ENCODE assay signal across 9 mouse cellular contexts in genomic region chr1:172532551-172532950, GRCm38 (mm10). TPM values are rescaled to one million over a fixed set of nuclear protein-coding genes. Genes with fewer than 3 reads are reported as not detected.
DNase-seq lines count a peak whose midpoint lies in the region; ATAC-seq lines count a peak whose summit lies in the region.
"Had no signal": no experiment of that assay in that cellular context is flagged by ENCODE, and none has a peak within 500 bp of the region (broad histone marks: within the 10 kb centered on the region; RNA-seq: fewer than 3 reads in every experiment).

No protein-coding gene starts in this region.

- H3K9ac ChIP-seq in forebrain, embryonic 16.5 days (replicated peaks; ENCODE audit: low read depth, low read length) = no peak overlapping the region
- peak overlapping the region; percentile 36; the same call in 1 of the 2 replicates for H3K9ac ChIP-seq in midbrain, embryonic 16.5 days (ENCODE audit: low read depth, low read length)
- H3K9ac ChIP-seq: liver, embryonic 15.5 days had no signal

- no peaks in the 10 kb centered on the region for H3K27me3 ChIP-seq in forebrain, embryonic 16.5 days (replicated peaks; ENCODE audit: control insufficient read depth, insufficient read depth, low read length)
- no peaks in the 10 kb centered on the region for H3K27me3 ChIP-seq in midbrain, embryonic 16.5 days (ENCODE audit: control insufficient read depth, insufficient read depth, low read depth, low read length)

- ATAC-seq in forebrain, embryonic 16.5 days = peak; percentile 43
- peak; percentile 74 for ATAC-seq in midbrain, embryonic 16.5 days
- ATAC-seq in erythroblast, adult 5-6 weeks (replicated peaks; ENCODE audit: low FRiP score, poor library complexity, severe bottlenecking) = no peak
- ATAC-seq in erythroid progenitor cell, adult 5-6 weeks (replicated peaks; ENCODE audit: low FRiP score, poor library complexity, severe bottlenecking) = no peak

- H3K36me3 ChIP-seq in forebrain, embryonic 16.5 days (ENCODE audit: control insufficient read depth, insufficient read depth) = no peaks in the 10 kb centered on the region
- no peaks in the 10 kb centered on the region for H3K36me3 ChIP-seq in midbrain, embryonic 16.5 days (ENCODE audit: control insufficient read depth, insufficient read depth, low read length)
- H3K36me3 ChIP-seq: liver, embryonic 15.5 days had no signal

- no peaks in the 10 kb centered on the region; the same call in 1 of the 2 replicates for H3K9me3 ChIP-seq in forebrain, embryonic 16.5 days (ENCODE audit: control insufficient read depth, low read length)
- H3K9me3 ChIP-seq in midbrain, embryonic 16.5 days (replicated peaks; ENCODE audit: control insufficient read depth, low read length, poor library complexity, severe bottlenecking) = no peaks in the 10 kb centered on the region
- H3K9me3 ChIP-seq: liver, embryonic 15.5 days had no signal

- no peak overlapping the region for H3K27ac ChIP-seq in forebrain, embryonic 16.5 days (ENCODE audit: low read length)
- H3K27ac ChIP-seq in midbrain, embryonic 16.5 days (ENCODE audit: low read length) = 0 out of 2 replicates have a peak overlapping the region, but pooled peaks have one; percentile 23
- H3K27ac ChIP-seq: liver, embryonic 15.5 days had no signal

- H3K4me2 ChIP-seq in forebrain, embryonic 16.5 days (ENCODE audit: low read length) = peak overlapping the region; percentile 35
- H3K4me2 ChIP-seq in midbrain, embryonic 16.5 days (ENCODE audit: low read length) = peak overlapping the region; percentile 47
- H3K4me2 ChIP-seq: liver, embryonic 15.5 days had no signal

- H3K4me3 ChIP-seq in forebrain, embryonic 16.5 days (replicated peaks; ENCODE audit: low read length) = peak overlapping the region; percentile 10
- H3K4me3 ChIP-seq in midbrain, embryonic 16.5 days (ENCODE audit: low read depth, low read length) = peak overlapping the region; percentile 26
- H3K4me3 ChIP-seq: liver, embryonic 15.5 days had no signal

- peak; percentile 77 for DNase-seq in R1 (ENCODE audit: low read depth, low spot score)
- DNase-seq in cerebellum, adult 11 months = peak; percentile 67
- peak; percentile 71 to 79 for DNase-seq in kidney, postnatal 4 days
- DNase-seq in urinary bladder, postnatal 10 days (ENCODE audit: low spot score) = no peak

- 4% methylated on average over 13 of the region's 13 CpGs for WGBS in forebrain, embryonic 16.5 days
- 1% methylated on average over 13 of the region's 13 CpGs for WGBS in midbrain, embryonic 16.5 days

- H3K4me1 ChIP-seq in forebrain, embryonic 16.5 days (replicated peaks; ENCODE audit: control insufficient read depth, insufficient read depth, low read length) = 0 out of 2 replicates have a peak, but pooled peaks cover 5% of the 10 kb centered on the region
- H3K4me1 ChIP-seq in midbrain, embryonic 16.5 days (ENCODE audit: control insufficient read depth, insufficient read depth, low read length) = peaks cover 7% of the 10 kb centered on the region; the same call in 1 of the 2 replicates

RNA-seq across cellular contexts. Expression of gene Cfap45, which starts 11.9 kb away (rescaled TPM):
- 1.8 and 3.0 TPM in 2 replicates for polyA plus RNA-seq in forebrain, embryonic 16.5 days (2015; fragmentation: Nextera tagmentation; extraction: Ambion mirVana)
- 4.0 and 4.7 TPM in 2 replicates for polyA plus RNA-seq in midbrain, embryonic 16.5 days (2015; fragmentation: Nextera tagmentation; extraction: Ambion mirVana)
- not detected in 2 replicates for total RNA-seq in erythroblast, adult 5-6 weeks (2015; ENCODE audit: low replicate concordance)
- total RNA-seq in erythroblast, adult 5-6 weeks (2017; ENCODE audit: low replicate concordance) = 0.28 TPM in 1 of 2 replicates, not detected in the other
- total RNA-seq in erythroid progenitor cell, adult 5-6 weeks (2015; ENCODE audit: low replicate concordance) = not detected in 2 replicates
- total RNA-seq in erythroid progenitor cell, adult 5-6 weeks (2017; ENCODE audit: low replicate concordance) = not detected in 2 replicates

RNA-seq across cellular contexts. Expression of gene Vsig8, which starts 23.2 kb away (rescaled TPM):
- 0.14 TPM in 1 of 2 replicates, not detected in the other for polyA plus RNA-seq in forebrain, embryonic 16.5 days (2015; fragmentation: Nextera tagmentation; extraction: Ambion mirVana)
- polyA plus RNA-seq in midbrain, embryonic 16.5 days (2015; fragmentation: Nextera tagmentation; extraction: Ambion mirVana) = 0.72 and 1.3 TPM in 2 replicates
- not detected in 2 replicates for total RNA-seq in erythroblast, adult 5-6 weeks (2015; ENCODE audit: low replicate concordance)
- not detected in 2 replicates for total RNA-seq in erythroblast, adult 5-6 weeks (2017; ENCODE audit: low replicate concordance)
- total RNA-seq in erythroid progenitor cell, adult 5-6 weeks (2015; ENCODE audit: low replicate concordance) = not detected in 2 replicates
- total RNA-seq in erythroid progenitor cell, adult 5-6 weeks (2017; ENCODE audit: low replicate concordance) = not detected in 2 replicates
- polyA plus RNA-seq: liver, embryonic 15.5 days had no signal

RNA-seq across cellular contexts. Expression of gene Tagln2, which starts 32.7 kb away (rescaled TPM):
- polyA plus RNA-seq in forebrain, embryonic 16.5 days (2015; fragmentation: Nextera tagmentation; extraction: Ambion mirVana) = 53.4 and 56.8 TPM in 2 replicates
- polyA plus RNA-seq in midbrain, embryonic 16.5 days (2015; fragmentation: Nextera tagmentation; extraction: Ambion mirVana) = 47.3 and 53.0 TPM in 2 replicates
- 135 and 151 TPM in 2 replicates for total RNA-seq in erythroblast, adult 5-6 weeks (2015; ENCODE audit: low replicate concordance)
- 52.7 and 53.7 TPM in 2 replicates for total RNA-seq in erythroblast, adult 5-6 weeks (2017; ENCODE audit: low replicate concordance)
- 95.6 and 112 TPM in 2 replicates for total RNA-seq in erythroid progenitor cell, adult 5-6 weeks (2015; ENCODE audit: low replicate concordance)
- total RNA-seq in erythroid progenitor cell, adult 5-6 weeks (2017; ENCODE audit: low replicate concordance) = 21.1 and 56.0 TPM in 2 replicates

RNA-seq across cellular contexts. Expression of gene Igsf9, which starts 51.0 kb away (rescaled TPM):
- 60.9 and 89.9 TPM in 2 replicates for polyA plus RNA-seq in forebrain, embryonic 16.5 days (2015; fragmentation: Nextera tagmentation; extraction: Ambion mirVana)
- 73.0 and 74.4 TPM in 2 replicates for polyA plus RNA-seq in midbrain, embryonic 16.5 days (2015; fragmentation: Nextera tagmentation; extraction: Ambion mirVana)
- total RNA-seq in erythroblast, adult 5-6 weeks (2015; ENCODE audit: low replicate concordance) = not detected in 2 replicates
- total RNA-seq in erythroblast, adult 5-6 weeks (2017; ENCODE audit: low replicate concordance) = not detected in 2 replicates
- not detected in 2 replicates for total RNA-seq in erythroid progenitor cell, adult 5-6 weeks (2015; ENCODE audit: low replicate concordance)
- 2.4 TPM in 1 of 2 replicates, not detected in the other for total RNA-seq in erythroid progenitor cell, adult 5-6 weeks (2017; ENCODE audit: low replicate concordance)

RNA-seq across cellular contexts. Expression of gene Slamf9, which starts 57.4 kb away (rescaled TPM):
- not detected in 2 replicates for polyA plus RNA-seq in forebrain, embryonic 16.5 days (2015; fragmentation: Nextera tagmentation; extraction: Ambion mirVana)
- polyA plus RNA-seq in midbrain, embryonic 16.5 days (2015; fragmentation: Nextera tagmentation; extraction: Ambion mirVana) = 0.23 and 0.37 TPM in 2 replicates
- total RNA-seq in erythroblast, adult 5-6 weeks (2015; ENCODE audit: low replicate concordance) = 4.0 TPM in 1 of 2 replicates, not detected in the other
- total RNA-seq in erythroblast, adult 5-6 weeks (2017; ENCODE audit: low replicate concordance) = 0.70 and 0.77 TPM in 2 replicates
- 1.1 TPM in 1 of 2 replicates, not detected in the other for total RNA-seq in erythroid progenitor cell, adult 5-6 weeks (2015; ENCODE audit: low replicate concordance)
- 0.90 and 2.7 TPM in 2 replicates for total RNA-seq in erythroid progenitor cell, adult 5-6 weeks (2017; ENCODE audit: low replicate concordance)

Comparison
In these comparisons a context has a peak if more than half of its experiments do, and no peak if none do; other contexts are left out.
1. ATAC-seq: peak in forebrain, embryonic 16.5 days (single experiment) and midbrain, embryonic 16.5 days (single experiment); none in erythroblast, adult 5-6 weeks (single experiment) and erythroid progenitor cell, adult 5-6 weeks (single experiment).